Mouse (Mus musculus) olfactory bulb, adult 2 months (tissue): ENCODE measurements around the gene Phc2.

Experiments used
- CTCF ChIP-seq: fragments of 200-500 bp; IDR thresholded peaks from 2 replicates; pipeline ENCODE4 v1.5.1; 2012; ENCODE audit warnings: low read depth, mild to moderate bottlenecking, low read length, moderate library complexity; ENCODE audit not compliant: insufficient read depth
- POLR2A ChIP-seq: fragments of 200-500 bp; IDR thresholded peaks from 2 replicates; pipeline ENCODE4 v1.6.1; 2012; ENCODE audit warnings: mild to moderate bottlenecking, low read depth, low read length, moderate library complexity; ENCODE audit not compliant: insufficient read depth

DNA sequence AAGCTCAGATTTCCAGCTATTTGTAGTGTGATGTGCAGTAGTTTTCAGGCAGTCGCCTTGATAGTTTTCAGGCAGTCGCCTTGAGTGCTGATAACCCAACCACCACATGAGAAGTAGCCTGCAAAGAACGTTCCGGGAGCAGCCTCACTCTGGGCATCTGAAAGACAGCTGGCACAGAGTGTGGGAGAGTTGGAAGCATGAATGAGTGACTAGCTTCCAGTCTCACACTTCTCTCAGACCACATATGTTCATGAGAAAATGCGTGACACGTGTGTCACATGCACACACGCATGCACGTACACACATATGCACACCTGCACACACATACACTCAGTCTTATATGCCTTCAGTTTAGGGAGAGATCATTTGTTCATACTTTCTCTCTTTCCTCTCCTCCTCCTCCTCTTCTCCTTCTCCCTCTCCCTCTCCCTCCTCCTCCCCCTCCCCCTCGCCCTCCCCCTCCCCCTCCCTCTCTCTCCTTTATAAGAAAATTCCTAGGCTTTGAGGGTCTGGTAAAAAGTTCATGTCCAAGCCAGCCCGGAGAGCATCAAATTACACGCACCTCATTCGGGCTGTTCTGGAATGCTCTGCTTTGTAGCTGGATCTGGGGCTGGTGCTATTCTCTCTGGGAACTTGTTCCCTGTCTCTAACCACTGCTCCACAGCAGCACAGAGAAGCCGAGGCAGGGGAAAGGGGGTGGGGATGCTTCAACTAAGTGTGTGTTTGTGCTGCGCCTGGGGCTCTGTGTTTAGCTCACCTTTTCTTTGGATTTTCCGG, 37.8 kb downstream of the Phc2 start:
- TF ChIP-seq CTCF (no peak), POLR2A (no peak)
